Mouse (Mus musculus): ENCODE results near the gene Dpm2.

The Dpm2 gene

DNA sequence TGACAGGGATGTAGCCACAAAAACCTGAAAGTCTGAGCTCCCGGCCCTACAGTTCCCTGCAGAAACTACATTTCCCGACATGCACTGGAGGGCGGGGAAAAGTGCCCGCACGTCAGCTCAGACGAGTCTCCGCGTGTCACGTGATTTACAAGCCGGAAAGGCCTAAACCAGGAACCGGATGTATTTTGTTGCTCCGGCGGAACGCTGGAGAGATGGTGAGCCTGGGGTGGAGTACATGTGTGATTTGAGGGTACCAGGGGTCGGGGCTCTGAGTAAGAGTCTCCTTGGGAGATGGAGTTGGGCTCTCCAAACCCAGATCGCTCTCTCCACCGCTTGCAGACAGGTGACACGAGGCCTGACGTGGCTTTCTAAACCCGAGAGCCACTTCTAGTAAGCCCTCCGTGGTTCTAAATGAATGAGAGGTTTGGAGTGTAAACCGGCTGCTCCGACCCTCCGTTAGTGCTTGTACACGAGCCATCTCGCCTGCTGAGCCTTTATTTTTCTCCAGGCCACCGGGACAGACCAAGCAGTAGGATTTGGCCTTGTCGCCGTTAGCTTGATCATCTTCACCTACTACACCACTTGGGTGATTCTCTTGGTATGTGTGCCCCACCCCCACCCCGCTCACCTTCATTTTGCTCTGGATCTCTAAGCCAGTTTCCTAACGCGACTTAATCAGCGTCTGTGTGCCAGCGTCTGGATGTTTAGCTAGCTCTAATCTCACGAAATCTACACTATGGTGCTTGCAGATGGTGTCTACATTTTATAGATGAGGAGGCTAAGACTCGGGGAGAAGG is at the start of gene Dpm2:
Gene Dpm2, plus strand, starts transcription at position 161 of the 797 bp plus-strand sequence.
- in situ Hi-C loops (cut with MboI; ENCODE audit: low sequenced_read_pairs) = no loop called here

DNA sequence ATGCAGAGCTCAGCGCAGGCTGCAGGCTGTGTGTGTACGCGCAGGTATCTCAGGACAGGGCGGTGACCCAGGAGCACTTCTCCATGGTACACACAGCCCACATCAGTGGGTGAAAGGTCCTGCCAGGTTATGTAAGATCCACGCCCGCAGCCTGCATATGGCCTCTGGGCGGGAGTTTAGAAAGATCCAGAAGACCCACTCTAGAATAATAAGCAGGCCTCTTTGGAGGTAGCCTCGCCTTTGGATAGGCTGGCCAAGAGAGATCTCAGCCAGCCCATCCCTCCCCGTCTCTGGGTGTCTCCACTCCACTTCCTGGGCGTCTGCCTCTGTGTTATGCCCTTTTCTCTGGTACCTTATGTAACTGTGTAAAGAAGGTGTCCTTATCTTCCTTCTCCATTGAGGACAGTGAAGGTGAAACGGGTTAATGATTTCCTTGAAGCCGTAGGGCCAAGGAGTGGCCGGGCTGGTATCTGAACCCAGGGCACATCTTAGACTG is 46.1 kb upstream of the Dpm2 start:
- in situ Hi-C loops (cut with MboI; ENCODE audit: low sequenced_read_pairs) = no loop called here

DNA sequence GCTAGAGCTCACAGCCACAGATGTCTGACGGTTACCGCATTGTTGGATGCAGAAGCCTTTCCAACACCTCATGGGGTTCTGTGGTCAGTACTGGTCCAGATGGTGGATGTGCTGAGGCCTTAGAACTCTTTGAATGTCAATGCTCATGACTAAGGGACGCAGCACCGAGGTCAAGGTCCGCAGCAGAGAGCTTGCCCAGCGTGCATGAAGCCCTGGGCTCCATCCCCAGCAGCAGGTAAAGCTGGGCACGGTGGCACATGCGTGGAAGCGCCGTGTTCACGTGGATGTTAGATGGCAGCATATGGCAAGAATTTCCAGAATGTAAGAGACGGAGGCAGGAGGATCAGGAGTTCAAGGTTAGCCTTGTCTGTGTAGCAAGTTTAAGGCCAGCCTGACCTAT is 44.8 kb upstream of the Dpm2 start:
- in situ Hi-C loops (cut with MboI; ENCODE audit: low sequenced_read_pairs) = no loop called here

DNA sequence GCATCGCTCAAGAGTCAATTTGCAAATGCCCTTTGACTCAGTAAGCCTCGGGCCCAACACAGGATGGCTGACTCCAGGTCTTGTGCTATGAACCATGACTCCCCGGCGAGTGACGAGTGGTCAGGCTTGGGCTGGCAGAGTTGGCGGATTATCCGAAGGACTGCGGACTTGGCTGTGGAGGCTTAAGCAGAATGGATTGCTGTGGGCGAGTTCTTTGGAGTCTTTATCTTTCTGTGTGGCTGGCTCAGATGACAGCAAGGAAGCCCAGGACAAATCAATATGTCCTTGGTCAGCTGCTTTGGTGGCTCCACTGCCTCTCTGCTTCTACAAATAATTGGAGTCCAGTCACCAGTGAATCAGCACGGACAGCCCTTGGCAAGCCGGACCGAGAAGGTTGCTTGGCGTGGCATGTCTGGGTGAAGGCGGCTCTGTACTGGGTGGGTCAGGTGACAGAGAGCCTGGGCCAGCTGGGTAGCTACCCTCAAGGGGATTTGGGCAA is 43.1 kb upstream of the Dpm2 start:
- in situ Hi-C loops (cut with MboI; ENCODE audit: low sequenced_read_pairs) = no loop called here

DNA sequence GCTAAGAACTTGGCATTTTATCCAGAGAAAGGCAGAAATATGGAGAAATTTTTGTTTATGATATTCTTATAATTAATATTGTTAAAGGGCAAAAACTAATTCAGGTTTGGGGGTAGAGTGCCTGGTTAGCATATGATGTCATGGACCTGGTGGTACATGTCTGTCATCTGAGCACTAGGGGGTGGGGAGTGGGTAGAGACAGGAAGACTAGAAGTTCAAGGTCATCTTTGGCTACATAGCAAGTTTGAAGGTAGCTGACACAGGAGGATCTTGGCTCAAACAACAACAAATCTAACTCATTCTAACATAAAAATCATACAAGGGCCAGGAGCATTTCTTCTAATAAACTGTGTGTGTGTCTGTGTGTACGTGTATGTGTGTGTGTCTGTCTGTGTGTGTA is 42.3 kb upstream of the Dpm2 start:
- in situ Hi-C loops (cut with MboI; ENCODE audit: low sequenced_read_pairs) = no loop called here

DNA sequence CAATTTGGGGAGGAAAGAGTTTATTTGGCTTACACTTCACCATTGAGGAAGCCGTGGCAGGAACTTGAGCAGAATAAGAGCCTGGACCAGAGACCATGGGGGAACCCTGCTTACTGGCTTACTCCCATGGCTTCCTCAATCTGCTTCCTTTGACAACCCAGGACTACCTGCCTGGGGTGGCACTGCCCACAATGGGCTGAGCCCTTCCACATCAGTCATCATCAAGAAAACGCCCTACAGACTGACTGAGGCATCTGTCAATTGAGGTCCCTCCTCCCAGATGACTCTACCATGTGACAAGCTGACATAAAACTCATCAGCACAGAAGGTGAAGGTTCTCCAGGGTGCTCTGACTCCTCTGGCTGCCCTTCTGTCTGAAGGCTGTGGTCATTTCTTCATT is 40.2 kb upstream of the Dpm2 start:
- in situ Hi-C loops (cut with MboI; ENCODE audit: low sequenced_read_pairs) = no loop called here

DNA sequence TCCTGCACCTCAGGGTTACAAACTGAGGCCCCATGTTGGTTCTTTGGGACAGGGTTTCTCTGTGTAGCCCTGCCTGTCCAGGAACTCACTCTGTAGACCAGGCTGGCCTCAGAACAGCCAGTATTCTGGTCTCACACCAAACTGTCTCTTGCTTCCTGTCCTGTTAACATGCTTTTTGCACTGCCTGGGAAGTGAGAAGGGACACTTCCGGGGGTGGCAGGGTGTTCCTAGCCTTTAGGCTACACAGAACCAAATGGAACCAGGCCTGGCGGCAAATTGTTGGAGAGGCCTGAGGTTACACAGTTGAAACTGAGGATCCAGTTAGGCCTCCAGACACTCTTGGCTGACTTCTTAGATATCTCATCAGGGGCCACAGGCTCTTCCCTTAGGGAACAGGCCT is 37.5 kb upstream of the Dpm2 start:
- in situ Hi-C loops (cut with MboI; ENCODE audit: low sequenced_read_pairs) = no loop called here

DNA sequence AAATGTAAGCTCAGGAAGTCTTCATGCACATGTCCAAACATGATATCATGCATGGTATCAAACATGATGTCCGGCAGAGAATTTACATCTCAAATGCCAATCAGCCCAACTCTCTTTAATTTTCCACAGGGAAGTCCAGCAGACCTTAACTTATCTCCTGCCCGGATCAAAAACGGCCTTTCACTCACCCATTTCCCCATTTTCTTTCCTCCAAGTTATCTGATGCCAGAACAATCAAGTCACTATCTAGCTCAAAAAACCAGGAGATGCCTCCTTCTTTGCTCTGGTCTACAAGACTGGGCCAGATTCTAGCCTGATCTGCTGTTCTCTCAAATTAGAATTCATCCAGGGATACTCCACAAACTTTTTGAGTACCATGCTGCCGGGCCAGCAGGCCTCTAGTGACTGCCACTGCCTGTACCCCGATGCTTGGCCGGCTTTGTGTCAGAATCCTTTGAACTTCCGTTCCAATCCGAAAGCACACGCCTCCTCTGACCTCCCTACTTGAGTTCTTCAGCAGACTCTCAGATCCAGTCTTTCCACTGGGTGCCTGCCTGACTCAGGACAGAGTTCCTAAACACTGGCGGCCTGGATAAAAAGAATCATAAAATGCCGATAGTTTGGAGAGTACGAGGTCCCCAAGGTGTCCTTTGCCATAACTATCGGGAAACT is 36.5 kb upstream of the Dpm2 start:
- in situ Hi-C loops (cut with MboI; ENCODE audit: low sequenced_read_pairs) = no loop called here

DNA sequence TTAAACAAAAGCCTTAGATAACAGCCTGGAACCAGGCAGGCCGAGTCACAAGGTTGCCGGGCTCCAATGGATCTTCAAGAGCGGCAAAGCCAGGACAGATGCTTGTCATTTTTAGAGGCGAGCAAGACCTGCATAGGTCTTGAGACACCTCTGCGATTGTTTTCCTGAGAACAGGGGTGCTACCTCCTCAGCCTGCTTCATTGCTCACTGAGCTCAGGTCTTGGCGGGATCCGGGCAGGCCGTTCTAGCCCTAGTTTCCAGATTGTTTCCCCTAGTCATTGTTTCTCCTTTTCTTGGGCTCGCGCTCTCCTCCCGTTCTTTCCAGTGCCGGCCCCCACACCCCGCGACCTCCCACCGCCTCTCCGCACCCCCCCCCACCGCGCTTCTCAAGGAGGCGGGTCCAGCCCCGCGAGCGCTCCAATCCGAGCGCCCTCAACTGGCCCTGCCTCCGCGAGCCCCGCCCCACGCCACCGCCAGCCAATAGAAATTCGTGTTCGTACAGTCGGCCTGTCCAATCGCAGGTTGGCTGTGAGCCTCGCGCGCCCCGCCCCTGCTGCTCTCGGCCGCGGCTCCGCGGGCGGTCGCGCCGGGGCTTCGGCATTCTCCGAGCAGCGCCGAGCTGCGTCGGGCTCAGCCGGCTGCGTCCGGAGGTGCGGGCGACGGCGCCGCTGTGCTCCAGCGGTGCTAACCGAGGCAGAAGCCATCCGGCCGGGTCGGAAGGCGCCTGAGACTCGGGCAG is 35.8 kb upstream of the Dpm2 start, which contains the start of gene Fam102a:
Gene Fam102a, plus strand, starts transcription at position 600 of the 739 bp plus-strand sequence.
- in situ Hi-C loops (cut with MboI; ENCODE audit: low sequenced_read_pairs) = no loop called here

DNA sequence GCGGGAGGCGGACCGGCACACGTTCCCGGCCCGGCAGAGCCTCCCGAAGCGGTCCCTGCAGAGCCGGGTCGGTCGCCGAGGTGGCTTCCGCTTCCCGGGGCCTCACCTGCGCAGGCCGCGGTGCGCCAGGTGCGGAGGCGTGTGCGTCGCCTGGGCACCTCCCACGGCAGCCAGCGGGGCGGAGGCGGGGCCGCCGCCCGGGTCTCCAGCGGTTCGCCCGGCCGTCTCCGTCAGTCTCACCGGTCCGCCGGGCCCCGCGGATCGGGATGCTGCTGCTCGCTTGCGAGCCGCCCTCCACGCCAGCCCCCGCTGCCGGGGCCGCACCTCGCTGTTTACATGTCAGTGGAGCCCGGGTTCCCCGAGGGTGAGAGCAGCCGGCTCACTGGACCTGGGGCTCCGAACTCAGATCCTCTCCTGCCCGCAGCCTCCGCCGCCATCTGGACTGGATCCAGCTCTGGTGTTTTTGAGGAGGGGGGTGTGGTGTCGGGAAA is 35.1 kb upstream of the Dpm2 start:
- in situ Hi-C loops (cut with MboI; ENCODE audit: low sequenced_read_pairs) = no loop called here

DNA sequence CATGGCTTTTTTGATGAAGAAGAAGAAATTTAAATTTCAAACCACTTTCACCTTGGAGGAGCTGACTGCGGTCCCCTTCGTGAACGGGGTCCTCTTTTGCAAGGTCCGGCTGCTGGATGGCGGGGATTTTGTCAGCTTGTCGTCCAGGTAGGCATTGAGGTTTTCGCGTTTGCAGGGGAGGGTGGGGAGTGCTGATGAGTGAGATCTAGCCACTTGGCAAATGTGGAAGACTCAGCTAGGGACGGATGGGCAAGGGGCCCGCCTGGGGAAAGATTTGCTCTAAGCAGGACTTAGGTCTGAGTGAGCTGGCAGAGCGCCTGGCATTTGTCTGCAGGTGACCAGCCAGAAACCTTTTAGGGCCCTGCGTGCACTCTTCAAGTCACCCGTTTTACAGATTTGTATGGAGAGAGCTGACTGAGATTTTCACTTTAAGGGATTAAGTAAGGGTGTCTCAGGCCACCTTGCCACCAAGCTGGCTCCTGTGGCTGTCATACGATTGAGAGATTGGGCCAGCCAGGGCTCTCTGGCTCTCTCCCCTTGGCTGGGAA is 34.5 kb upstream of the Dpm2 start:
- in situ Hi-C loops (cut with MboI; ENCODE audit: low sequenced_read_pairs) = no loop called here

DNA sequence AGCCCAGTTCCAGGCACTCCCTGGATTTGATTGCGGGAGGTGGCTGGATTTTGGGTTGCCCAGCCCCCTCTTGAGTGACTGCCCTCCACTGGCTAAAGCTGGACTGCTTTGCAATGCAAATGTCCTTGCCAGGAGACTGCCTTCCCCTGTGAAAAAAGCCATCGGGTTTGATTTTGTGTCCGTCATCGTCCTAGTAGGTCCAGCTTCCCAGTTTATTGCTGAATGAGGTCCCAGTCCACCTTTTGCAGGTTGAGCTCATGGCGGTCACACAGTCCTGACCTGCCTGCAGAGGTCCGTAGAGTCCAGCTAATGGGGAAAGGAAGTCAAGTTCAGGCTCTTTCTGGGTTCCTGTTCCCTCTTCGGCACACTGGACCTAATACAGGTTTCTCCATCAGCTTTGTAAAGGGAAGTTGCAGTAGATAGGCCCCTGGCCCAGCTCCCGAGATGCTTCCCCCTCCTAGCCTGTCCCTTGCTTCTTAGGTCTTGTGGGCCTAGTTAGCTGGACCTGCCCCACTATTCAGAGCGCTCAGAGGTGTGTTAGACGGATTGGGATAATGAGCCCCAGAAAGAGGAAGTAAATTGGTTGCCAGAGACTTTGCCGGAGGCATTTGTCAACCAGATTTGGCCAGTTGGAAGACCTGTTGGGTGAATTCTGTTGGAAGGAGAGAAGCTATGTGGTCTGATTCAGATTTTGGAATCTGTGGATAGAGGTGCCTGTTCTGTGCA is 33.9 kb upstream of the Dpm2 start:
- in situ Hi-C loops (cut with MboI; ENCODE audit: low sequenced_read_pairs) = no loop called here

DNA sequence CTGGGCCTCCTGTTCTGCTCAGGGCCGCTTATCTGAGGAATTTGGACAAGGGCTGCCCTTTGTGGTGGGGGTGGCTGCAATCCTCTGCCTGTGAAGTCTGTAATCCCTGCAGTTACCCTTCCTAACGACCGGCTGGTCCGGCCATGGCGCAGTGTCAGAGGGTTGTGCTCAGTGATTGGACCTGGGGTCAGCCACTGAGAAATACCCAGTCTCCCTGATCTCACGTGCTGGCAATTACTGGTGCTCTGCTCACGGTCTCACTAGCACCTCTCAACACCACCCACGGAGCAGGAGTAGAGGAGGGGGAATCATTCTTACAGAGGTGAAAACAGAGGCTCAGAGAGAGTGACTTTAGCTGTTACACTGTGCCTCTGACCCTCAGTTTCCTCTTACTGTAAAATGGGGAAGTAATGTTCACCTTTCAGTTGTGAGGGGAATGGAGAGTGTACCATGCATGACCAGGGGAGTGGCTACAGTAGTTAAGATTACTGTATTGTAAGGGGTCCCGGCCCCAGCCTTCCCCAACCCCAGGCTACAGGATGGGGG is 33.2 kb upstream of the Dpm2 start:
- in situ Hi-C loops (cut with MboI; ENCODE audit: low sequenced_read_pairs) = no loop called here

DNA sequence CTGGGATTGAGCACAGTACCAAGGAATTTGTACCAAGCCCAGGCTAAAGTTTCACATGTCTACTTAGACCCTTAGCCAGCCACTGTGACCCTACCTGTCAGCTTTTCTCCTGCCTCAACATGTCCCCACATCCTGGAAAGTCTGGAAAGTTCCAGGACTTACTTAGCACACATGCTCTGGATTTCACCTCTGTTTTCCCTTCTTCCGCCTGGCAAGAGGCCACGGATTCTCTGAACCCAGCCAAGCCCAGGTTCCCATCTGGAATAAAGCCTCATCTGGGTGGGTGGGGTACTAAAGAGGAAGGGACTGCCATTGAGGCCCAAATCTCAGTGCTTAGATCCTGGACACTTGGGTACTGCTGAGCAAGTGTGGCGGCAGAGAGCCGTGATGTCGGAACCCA is 32.7 kb upstream of the Dpm2 start:
- in situ Hi-C loops (cut with MboI; ENCODE audit: low sequenced_read_pairs) = no loop called here

DNA sequence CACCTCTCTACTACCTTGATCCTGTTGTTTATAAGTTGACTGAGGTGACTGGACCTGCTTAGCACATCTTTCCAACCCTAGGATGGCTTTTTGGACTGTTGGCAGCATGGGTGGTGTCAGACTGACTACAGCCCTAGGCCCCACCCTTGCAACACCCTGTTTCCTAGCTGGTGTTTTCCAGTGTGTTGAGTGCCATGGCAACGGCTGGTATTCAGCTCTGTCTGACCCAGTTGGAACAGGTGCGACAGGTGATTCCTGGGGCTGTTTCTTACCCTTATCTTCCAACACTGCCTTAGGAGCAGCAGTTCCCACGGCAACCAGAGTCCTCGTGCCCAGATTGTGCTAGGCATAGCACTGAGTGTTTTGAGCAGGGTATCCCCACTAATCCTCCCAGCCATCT is 32.2 kb upstream of the Dpm2 start:
- in situ Hi-C loops (cut with MboI; ENCODE audit: low sequenced_read_pairs) = no loop called here

DNA sequence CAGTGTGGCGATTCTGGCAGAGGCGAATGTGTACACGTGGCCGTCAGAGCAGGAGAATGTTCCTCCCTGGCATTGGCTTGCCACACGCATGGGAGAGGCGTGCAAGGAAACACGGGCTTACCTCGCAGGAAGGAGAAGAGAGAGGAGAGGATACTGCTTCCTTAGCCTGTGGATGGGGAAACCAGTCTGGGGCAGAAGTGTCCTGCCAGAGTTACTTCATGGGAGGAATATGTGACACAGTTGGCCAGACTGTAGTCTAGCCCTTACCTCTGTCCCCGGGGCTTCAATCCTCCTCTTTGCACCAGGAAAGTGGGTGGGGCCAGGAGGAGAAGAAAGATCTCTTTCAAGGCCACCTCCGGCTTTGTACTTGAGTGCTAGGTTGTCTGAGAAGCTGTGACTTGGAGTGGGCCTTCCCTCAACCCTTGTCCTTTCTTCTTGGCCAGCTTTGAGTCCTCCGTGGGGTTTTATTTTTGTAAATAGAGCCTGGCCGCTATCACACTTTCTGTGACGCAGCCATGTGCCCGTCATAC is 31.1 kb upstream of the Dpm2 start:
- in situ Hi-C loops (cut with MboI; ENCODE audit: low sequenced_read_pairs) = no loop called here

DNA sequence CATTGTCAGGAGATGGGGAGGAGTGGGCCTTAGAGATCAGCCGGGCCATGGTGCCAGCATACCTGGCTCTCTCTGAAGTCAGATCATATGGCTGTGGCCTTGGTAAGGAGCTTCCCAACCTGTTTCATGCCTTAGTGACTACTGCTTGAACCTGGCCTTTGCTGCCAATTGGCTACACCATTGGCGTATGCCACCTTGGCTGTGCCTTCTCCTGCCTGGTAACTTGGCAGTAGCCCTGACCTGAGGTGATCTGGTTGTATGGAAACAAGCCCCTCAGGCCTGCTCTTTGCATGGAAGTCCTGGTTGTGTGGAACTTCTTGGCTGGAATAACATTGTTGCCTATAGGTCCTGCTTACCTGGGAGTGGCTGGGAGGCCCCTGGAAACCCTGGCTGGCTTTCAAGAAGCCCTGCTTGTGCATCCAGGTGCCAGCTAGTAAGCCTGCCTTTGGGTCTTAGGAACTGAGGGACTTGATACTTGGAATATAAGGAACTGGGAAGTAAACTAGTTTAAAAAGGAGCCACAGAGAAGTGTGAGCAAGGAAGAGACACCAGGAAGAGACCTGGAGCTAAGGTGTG is 29.2 kb upstream of the Dpm2 start:
- in situ Hi-C loops (cut with MboI; ENCODE audit: low sequenced_read_pairs) = no loop called here

DNA sequence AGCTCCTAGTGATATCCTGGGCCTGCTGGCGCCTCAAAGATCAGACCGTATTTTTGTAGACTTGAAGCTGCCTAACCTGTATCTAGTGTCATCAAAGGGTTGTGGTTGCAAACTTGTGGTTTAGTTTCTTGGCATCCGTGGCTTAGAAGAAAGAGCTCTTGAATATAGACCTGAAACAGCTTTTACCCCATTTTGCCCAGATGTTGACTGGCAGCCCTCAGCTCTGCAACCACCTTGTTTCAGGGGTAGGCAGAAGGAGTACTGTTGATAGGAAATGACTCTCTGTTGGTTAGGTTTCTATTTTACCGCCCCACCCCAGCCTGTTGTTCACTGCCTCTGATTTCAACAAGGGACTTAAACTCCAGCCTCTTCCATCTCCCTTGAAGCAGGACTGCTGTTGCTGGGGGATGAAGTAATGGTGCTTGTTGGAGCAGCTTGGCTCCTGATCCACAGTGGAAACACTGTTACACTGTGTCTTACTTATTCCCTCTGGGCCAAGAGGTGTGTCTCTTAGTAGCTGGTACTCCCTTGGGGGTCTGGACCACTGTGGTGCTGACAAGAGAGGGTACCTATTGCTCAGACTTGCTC is 28.6 kb upstream of the Dpm2 start:
- in situ Hi-C loops (cut with MboI; ENCODE audit: low sequenced_read_pairs) = no loop called here

DNA sequence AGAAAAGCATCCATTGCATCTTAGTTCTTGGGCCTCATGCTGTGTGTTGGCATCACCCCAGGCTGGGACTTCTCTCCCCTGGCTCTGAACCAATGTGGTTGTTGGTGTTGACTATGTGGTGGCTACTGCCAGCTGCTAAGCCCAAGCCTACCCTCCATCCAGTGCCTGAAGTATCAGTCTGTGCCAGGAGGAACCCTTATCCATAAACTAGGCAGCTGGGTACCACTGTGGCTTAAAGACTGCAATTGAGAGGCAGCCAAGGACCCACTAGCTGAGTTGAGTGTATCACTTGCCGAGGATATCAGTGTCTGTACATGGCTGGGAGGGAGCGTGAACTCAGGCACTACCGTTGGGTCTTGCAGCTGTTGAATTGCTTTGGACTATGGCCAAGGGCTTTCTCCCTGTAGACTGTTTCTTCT is 27.6 kb upstream of the Dpm2 start:
- in situ Hi-C loops (cut with MboI; ENCODE audit: low sequenced_read_pairs) = no loop called here
